Mouse (Mus musculus): ENCODE measurements at regions not wholly inside any gene's neighbourhood (a gene's known extent, or its start where the extent isn't known, plus 50 kb on each side); places are given as distances from the start of the nearest gene placed in this dataset.
"Not testable (repeated sequence)": the region's sequence is repeated elsewhere in the genome, so short reads cannot be mapped to it uniquely, and the experiment has no call there.

DNA sequence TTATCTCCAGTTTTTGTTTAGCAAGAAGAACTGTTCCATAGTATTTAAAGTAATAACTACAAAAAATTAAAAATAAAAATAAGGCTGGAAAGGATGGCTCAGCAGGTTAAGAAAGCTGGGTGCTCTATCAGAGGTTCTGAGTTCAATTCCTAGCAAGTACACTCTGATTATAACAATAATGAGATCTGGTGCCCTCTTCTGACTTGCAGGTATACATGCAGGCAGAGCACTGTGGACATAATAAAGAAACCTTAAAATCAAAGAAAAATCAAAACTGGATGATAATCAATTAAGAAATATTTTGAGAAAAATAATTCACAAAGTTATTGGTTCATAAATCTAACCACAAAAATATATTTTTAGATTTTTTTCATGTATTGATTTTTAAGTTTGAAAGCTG is 346.7 kb upstream of the Cdh8 start:
- DNase-seq (ENCODE audit: low read depth), result peak; percentile 1

DNA sequence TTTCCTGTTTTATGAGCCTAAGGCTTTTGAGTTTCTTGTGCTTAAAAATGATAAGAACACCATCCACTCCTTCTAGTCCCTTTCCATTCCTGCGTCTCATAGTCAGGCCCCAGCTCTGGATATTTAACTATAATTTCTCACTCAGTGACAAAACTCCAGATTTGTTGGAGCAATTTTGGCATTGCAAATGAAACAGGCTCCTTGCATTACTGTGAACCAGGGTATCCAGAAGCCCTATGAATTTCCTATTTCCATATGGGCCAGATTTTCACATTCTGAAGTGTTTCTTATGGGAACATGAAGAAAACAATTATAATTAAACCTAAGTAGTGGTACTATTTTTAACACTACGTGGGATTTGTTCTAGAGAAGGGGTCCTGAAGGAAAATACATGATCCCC is 319.9 kb upstream of the Cdh8 start:
- DNase-seq (ENCODE audit: low read depth), result no peak

DNA sequence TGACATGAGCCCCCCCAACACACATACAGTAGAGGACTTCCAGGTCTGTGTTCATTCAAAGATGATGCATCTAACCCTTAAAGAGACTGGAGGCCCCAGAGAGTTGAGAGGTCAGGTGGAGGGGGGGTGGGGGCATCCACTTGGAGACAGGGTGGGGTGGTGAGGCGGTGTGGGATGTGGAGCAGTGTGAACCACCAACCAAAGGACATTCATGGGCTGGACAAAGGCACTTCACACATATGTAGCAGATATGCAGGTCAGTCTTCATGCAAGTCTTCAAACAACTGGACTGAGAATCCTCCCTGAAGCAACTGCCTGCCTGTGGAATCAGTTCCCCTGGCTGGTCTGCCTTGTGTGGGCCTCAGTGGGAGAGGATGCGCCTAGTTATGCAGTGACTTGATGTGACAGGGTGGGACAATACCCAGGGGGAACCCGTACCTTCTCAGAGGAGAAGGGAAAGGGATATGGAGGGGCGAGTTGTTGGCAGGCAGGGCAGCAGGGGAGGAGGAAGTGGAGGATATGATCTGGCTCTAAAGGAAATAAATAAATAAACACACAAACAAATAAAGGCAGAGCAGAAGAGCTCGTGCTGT is 308.5 kb upstream of the Cdh8 start:
- DNase-seq (ENCODE audit: low read depth), result no peak

DNA sequence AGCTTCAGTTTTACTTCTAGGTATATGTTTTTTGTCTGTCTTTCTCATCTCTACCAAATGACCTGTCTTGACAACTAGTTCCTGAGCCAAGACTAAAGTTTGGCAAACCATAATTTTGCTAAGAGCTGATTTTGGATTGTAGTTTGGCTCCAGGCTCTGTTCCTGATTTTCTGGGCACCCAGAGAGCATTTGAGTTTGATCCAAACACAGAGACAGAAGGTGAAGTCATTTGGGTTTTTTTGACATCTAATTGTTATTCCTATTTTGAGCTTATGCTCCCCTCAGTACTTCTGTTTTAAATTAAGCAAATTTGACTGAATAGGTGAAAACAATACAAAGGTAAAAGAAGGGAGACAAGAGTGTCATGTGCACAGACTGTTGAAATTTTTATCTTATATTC is 302.7 kb upstream of the Cdh8 start:
- DNase-seq (ENCODE audit: low read depth), result no peak

DNA sequence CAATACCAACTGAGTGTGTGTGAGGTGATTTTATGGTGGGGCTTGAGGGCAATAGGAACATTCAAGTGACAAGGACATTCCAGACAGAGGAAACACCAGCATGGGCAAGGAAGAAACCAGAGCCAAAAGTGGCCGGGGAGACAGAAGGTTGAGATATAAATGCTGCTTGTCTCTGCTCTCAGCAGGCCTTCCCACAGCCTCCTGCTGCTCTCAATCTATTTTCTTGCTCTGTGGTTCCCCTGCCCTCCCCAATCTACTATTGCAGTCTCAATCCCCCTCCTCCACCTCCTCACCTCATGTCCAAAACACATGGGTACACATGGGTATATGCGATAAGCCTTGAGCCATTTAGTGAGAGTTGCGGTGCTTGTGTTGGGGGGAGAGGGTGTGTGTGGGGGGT is 265.4 kb upstream of the Cdh8 start:
- DNase-seq (ENCODE audit: low read depth), result no peak

DNA sequence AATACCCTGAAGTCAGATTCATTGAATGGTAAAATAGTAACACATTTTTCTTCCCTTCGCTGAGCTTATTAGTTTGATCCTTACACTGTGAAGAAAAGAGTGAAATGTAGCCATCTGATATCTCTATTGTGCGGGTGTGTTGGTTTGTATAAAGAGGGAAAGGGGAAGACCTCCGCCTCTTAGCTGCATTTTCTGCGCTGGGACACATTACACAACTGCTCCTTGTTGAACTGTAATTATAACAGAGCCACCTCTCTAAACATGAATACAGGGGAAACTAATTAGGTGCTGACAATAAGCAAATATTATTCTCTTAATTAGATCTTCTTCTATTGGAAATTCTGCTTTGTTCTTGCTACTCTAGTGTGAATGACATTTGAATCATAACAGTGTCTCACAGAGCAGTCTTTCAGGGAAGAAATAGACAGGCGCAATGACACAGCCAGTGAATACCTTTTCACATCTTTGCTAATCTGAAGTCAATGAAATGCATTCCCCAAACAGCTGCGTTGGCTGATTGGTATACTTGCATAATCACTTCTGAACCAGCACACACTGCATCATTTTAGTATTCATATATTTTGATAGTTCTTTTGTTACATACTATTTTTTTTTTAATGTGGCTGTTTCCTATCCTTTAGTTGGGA is 263.1 kb upstream of the Cdh8 start:
- DNase-seq (ENCODE audit: low read depth), result not testable (repeated sequence)

DNA sequence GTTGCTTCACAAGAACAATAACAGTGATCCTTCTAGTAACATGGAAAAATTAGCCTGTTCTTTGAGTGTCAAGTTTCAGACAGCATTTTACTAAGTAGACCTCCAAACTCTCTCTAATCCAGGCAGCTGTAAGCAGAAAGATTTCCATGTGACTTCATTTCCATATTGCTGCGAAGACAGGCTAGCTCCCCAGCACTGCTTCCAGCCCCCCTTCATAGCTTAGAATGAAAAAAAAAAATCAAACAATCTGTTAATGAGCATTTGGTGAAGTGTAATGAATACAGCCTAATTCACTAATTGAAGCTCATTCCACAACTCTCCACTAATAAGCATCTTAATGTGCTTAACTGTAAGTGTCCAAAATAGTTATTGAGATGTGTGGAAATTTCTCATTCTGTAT is 251.4 kb upstream of the Cdh8 start:
- not testable (repeated sequence) for DNase-seq (ENCODE audit: low read depth)

DNA sequence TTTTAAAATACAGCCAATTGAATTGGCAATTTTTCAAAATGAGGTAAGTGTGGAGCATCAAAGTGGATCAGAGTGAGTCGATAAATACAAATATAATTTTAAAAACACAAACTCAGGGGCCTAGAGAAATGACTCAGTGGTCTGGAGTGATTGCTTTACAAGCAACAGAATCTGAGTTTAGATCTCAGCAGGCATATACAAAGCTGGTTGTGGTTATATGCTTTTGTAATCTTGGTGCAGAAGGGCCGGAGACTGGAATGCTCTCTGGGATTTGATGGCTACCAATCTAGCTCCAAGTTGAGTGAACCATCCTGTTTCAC is 235.0 kb upstream of the Cdh8 start:
- DNase-seq (ENCODE audit: low read depth), result no peak

DNA sequence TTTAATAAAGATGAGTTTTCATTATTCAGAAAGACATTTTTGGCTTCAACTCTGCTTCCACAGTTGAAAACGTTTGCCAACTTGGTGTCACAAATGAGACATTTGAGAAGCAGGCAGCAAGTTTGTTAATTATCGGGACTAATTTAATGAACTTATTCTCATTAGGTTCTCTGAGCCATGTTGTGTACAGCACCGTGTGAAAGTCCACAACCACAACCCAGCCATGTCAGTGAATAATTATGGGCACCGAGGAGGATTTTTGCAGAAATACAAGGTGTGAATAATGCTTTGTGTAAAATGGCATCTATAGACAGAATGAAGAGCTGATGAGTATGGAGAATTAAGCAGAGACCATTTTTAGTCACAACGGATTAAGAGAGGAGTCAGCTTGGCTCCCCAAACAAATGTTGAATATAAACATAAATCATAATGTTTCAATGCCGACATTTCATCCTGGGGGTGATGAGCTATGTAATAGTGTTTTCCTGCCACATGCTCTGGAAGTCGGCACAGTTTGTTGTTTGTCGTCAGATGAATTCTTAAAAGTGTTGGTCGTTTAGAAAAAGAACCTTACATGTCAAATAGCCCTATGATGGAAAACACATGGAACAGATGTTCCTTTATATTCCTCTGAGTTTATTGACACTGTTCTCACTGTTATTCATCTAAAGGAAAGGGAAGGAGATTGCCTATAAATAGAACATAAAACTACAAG is 234.5 kb upstream of the Cdh8 start:
- no peak for DNase-seq (ENCODE audit: low read depth)

DNA sequence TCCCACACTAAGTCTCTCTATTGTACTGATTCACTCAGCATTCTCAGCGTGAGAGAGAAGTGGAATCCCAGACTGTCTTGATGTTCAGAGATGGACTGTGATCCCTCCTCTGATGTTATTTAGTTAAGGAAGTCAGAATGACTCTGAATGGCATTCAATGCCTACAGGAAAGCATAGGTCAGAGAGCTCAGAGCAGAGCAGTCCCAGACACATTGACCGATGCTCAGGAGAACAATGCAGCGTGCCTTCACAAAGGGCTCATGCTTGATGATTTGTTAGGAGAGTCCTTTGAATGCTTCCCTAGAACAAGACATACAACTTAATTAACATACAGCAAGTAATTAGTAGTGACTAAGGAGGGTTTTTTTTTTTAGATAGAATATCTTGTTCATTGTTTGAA is 224.3 kb upstream of the Cdh8 start:
- DNase-seq (ENCODE audit: low read depth), result no peak

DNA sequence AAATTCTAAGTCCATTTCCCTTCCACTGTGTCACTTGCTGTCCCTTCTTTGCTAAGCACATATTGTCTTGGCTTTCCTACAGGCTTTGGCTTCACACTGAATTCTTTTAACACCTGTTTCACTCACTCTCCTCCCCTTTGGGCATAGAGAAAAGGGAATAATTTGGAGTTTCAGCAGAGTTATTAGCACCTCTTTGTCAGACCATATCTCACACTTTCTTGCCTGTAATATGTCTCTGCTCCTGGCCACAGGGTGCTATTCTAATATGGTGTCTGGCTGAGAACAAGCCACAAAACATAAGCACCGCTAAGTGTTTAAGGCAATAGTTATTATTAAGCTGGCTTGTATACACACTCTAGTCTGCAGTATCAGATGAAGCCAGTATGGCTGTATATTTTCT is 214.7 kb upstream of the Cdh8 start:
- not testable (repeated sequence) for DNase-seq (ENCODE audit: low read depth)

DNA sequence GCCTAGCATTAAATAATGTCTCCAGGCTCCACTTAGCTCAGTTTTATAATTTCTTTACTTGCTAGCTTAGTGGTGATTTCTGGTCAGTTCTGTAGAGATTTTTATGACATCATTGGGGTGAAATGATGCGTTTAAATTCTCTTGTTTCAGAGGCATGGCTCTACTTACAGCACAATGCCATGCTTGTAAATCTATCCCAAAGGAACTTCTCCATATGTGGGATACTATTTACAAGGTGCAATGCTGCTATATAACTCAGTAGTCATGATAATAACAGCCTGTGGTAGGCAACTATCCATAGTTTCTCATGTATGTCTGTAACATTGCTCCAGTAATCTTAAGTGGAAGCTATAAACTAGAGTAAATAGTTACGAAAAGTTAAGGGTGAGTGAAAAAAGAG is 205.4 kb upstream of the Cdh8 start:
- no peak for DNase-seq (ENCODE audit: low read depth)

DNA sequence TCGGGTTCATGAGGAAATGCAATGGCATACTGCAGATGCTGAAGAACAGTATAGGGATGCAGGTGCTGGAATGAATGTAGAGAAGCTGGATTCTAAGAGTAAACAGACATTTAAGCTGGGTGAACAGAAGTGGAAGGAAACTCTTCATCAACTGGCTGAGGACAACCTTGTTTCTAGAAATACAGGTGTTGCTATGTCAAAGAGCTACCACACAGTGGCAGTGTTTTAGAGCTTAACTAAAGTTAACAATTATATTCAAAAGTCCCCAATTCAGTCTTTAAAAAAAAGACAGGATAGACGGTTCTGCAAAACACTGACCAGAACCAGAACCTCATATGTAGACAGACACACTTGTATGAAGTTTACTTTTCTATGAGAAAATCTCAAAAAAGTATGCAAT is 188.1 kb upstream of the Cdh8 start:
- not testable (repeated sequence) for DNase-seq (ENCODE audit: low read depth)

DNA sequence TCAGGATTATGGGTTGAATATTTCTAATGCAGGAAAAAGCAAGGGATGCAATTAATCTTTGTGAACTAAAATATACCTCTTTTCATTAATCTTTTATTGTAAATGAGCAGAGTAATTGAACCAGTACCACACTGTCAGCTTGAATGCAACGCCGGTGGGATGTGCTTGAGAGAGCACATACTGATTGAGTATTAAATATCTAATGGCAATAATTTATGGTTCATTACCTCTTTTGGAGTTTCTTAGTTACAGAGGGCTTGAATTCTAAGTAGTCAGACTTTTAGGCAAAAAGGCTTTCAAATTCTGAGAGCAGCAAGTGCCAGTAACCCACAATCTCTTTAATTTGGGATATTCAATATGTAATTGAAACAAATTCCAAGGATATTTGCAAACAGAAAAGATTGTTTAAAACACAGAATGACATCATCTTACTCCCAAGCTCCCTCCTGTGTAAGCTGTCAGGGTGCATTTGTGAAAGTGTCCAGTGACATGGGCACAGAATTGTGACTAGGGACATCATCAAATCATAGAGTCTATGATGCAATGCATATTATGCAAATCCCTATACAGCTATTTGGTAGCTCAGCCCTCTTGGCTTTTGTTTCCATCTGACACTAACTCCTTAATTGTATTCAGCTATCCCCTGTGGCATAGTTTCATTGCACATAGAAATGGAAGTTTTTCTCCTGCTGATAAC is 175.2 kb upstream of the Cdh8 start:
- no peak for DNase-seq (ENCODE audit: low read depth)

DNA sequence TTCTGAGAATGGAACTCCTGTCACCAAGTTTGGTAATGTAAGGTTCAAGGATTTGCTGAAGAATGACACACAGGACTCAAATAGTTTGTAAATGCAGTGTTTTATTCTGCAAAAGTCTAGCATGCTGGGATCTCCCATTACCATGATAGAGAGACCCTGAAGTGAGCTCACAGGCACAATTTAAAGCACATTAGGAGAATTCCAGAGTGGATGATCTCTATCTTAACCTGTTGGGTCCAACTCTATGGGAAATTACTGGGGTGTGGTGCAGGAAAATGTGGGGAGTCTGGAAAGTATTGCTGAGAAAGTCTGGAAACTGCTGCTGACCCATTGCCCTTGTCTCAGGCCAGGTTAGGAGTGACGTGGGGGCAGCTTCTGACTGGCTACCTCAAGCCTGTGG is 127.8 kb upstream of the Cdh8 start:
- no peak for DNase-seq (ENCODE audit: low read depth)

DNA sequence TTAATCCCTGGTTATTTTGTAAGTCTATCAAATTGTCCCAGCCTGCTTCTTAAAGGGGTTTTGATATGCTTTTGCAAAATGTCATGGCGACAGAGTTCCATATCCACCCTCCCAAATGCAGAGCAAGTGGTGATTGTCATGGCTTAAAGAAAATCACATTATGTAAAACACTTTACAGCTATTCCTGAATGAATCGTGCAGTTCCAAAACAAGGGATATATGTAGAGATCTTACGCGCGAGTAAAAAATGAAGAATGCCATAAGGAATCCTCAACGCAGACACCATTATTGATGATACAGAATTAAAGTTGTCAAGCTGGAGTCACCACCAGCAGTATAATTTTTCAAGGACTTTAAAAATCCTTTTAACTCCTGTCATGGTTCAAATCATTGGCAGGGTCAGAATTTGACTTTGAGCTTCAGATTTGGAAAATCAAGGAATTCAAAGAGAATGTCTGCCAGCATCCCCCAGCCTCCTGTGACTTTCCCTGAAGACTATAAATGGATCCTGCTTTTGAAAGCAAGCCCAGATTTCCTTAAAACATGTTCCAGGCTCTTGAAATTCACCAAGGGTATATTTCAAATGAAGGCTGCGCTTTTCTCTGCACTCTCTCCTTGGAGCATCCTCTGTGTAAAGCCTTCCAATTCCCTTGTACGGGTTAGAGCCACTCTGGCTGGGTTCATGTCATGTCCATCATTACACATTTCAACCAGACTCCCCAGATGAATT is 116.6 kb upstream of the Cdh8 start:
- DNase-seq (ENCODE audit: low read depth), result no peak

DNA sequence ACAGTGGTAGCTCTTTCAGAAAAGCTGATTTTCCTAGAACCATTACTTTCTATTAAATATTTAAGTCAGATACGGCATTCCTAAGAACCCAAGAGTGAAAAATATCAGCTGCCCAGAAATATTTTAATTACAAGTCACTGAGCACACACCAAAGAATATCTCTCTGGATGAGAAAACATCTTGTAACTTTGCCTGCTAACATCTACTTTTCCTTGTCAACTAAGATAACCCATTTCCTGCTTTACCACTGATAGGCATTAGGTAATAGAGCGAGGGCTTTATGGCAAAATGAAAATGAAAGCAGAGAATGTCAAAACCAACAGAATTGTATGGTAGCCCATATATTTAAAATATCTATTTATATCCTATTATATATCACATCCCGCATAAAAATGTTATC is 85.8 kb upstream of the Cdh8 start:
- no peak for DNase-seq (ENCODE audit: low read depth)

Measured in 416B (cell line).